Comparison of ENCODE assay signal across 9 mouse cellular contexts in genomic region chr1:177455466-177455865, GRCm38 (mm10).
"Had no signal": no experiment of that assay in that cellular context is flagged by ENCODE, and none has a peak within 500 bp of the region (broad histone marks: within the 10 kb centered on the region; RNA-seq: fewer than 3 reads in every experiment).

No protein-coding gene starts in this region.

- ATAC-seq: midbrain, embryonic 16.5 days had no signal

- DNase-seq: kidney, postnatal 10 days; kidney, postnatal 4 days; liver; liver, embryonic 13.5 days; lung, adult 18-20 months; retina, postnatal 1 day; right cerebral cortex, postnatal 25 days; thymus, postnatal 36 days had no signal
